Mouse (Mus musculus): ENCODE data around the gene Erich6b.

Erich6b gene

DNA sequence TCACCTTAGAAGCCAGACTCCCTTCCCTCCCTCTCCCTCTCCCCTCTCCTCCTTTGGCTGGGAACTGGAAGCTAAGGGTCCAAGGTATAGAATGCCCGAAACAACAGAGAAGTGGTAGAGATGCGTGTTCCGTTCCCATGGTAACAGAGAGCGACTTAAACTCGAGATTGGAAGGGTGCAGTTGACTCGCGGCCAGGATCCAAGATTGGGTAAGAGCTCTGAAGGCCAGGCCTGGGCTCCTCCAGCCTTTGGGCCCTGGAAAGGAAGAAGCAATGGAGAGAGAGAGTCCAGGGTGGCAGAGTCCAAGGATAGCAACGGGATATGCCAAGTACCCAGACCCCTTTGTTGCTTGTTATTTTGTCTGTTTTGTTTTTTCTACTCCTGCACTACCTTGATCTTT lies at the start of gene Erich6b:
Gene Erich6b (plus strand): TSS at position 180 of the 400 bp plus-strand sequence.
- DNase-seq (ENCODE audit: low spot score in 2 of 2) = no peak

GRCm38 (mm10) chr14:75592978-75593377 lies 49.1 kb upstream of the Erich6b start, which contains the start of gene Spert:
Spert (minus strand) TSS chr14:75593116.
- no peak for DNase-seq (ENCODE audit: low spot score in 2 of 2)

DNA sequence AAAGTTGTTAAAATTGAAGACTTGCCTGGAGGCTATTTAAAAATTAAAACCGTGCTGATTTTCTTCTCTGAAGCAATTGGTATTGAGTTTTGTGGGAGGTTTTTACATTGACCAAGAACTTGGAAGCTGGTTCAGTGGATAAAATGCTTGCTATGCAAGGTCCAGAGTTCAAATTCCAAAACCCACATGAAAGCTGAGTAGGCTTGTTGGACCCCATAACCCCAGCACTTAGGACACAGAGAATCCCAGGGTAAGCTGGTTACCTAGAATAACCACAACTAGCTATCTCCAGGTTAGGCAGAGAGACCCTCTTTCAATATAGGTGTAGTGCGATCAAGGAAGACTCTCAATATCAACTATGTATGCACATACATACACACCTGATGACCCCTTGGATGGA lies 32.9 kb upstream of the Erich6b start:
- no peak for DNase-seq (ENCODE audit: low spot score in 2 of 2)

DNA sequence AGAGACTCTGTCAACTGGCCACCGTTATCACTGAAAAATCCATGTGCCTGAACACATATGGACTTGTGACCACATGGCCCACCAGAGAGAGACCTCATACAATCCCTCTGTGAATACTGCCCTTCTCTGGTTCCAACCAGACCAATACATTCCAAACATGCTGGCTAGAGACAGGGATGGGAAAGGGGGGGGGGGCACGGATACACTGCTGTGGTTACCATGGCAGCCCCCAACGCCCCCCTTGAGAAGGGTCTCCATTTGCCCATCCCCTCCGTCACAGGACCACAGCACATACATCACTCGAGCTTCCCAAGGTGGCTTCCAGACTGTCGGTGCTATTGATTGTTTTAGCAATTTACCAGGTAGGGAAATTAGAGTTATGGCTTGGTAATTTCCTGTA lies 25.7 kb upstream of the Erich6b start:
- no peak for DNase-seq (ENCODE audit: low spot score in 2 of 2)

- no peak for DNase-seq (ENCODE audit: low spot score in 2 of 2)
These were observed 19.1 kb upstream of the Erich6b start for GRCm38 (mm10) chr14:75622984-75623383.

GRCm38 (mm10) chr14:75628870-75629269 lies 13.2 kb upstream of the Erich6b start:
- DNase-seq (ENCODE audit: low spot score in 2 of 2) = no peak

DNA sequence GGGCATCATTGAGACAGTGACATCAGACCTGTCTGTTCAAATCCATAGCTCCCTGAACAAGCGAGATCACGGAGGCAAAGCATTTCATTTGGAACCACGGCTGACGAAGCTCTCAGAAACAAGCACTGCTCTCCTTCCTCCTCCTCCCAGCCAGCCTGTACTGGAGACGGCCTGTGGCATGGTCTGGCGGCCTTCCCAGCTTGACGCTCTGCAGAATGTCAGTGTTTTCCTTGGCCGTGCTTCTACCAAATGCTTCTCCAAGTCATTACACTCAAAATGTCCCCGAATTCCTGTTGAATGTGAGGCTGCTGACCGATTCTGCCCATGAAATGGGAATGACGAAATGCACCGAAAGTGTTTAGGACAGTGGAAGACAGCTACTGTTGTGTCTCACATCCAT lies 6.7 kb upstream of the Erich6b start:
- DNase-seq (ENCODE audit: low spot score in 2 of 2) = peak in 1 of 2 experiments; percentile 18

DNA sequence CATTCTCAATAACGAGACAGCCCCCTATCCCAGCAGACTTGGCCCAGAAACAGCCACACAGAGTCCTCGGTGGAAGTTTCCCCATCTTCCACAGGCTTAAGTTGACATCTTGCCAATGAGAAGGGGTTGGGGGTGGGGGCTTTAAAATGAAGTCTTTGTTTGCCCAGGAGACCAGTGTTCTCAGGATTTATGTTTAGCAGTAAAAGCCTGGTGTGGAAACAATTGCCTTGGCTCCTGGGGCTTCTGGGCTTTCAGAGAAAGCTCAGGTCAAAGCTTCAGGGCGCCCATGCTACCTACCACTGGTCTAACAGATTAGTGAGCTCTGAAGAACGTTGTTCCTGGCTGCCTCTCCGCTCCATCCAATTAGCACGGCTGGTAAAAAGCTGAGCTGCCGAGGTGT lies 6.0 kb upstream of the Erich6b start:
- no peak for DNase-seq (ENCODE audit: low spot score in 2 of 2)

DNA sequence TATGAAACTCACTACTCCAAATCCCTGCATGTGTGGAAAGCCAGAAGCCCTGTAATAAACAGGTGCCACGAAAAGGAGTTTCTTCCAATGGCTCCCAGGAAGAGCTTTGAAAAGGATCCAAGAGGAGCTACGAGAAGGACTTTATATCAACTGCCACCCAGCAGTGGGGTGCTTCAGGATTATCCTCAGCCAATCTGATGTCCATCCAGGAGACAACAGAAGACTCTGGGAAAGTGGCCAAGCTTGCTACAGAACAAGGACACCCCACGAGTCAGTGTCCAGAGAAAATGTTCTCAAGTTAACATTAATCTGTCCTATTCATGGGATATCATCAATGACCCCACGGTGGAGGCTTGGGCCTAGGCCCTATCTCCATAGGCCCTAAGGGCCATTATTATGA lies 4.4 kb upstream of the Erich6b start:
- DNase-seq (ENCODE audit: low spot score in 2 of 2) = no peak

GRCm38 (mm10) chr14:75640846-75641245 lies 1.2 kb upstream of the Erich6b start:
- DNase-seq (ENCODE audit: low spot score in 2 of 2) = no peak

DNA sequence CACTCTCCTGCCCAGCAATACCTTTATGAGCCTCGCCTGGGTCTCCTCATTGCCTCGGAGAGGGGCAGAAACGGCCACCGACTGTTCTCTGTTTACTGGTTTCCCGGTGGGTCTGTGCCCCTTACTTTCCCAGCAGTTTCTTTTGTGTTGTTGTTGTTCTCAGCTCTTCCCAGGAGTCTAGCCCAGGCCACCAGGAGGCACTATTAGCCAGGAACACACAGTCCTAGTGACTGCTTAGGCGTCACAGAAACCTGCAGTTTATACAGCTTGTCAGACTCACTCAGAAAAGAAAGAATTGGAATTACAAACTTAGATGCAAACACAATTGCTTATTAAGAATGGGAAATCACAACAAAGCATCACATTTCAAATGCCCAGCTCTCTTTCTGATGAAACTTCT lies 690 bp upstream of the Erich6b start:
- no peak for DNase-seq (ENCODE audit: low spot score in 2 of 2)

DNA sequence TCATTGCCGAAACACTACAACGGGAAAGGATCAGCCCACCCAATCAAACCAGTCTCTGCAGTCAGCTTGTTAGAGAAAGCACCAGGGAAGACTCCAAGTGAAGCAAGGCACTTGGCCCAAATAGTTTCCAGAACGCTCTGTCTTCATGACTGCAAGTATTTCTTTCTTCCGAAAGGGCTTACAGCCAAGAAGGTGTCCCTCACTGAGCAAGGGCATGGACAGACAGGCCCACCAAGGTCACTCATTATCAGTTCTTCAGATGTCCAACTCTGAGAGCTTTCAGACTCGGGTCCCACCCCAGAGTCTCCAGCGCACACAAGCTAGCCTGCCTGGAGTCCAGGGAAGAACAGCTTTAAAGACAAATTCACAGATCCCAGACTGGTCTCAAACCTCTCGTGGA lies 3.4 kb downstream of the Erich6b start:
- DNase-seq (ENCODE audit: low spot score in 2 of 2) = no peak

- DNase-seq (ENCODE audit: low spot score in 2 of 2) = no peak
These were observed 4.0 kb downstream of the Erich6b start for GRCm38 (mm10) chr14:75646060-75646459.

- no peak for DNase-seq (ENCODE audit: low spot score in 2 of 2)
These were observed 5.1 kb downstream of the Erich6b start for GRCm38 (mm10) chr14:75646968-75647829.

GRCm38 (mm10) chr14:75660936-75661335 lies 18.9 kb downstream of the Erich6b start:
- DNase-seq (ENCODE audit: low spot score in 2 of 2) = no peak

DNA sequence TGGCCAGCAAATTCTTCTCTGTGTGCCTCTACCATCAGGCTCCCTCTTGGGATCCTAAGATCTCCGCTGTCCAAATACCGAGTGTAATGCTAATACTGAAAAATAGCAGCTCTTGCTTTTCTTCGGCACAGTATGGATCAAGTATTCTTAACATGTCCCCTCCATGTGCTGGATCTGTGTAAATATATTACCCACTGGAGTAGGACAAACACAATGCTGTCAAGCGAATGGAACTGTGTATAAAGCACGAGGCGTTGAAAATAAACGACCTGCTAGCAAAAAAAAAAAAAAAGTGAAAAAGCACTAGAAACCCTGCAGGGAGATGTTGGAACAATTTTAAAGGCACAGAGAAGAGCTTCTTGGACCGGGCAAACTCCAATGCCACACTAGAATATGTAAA lies 19.5 kb downstream of the Erich6b start:
- no peak for DNase-seq (ENCODE audit: low spot score in 2 of 2)

DNA sequence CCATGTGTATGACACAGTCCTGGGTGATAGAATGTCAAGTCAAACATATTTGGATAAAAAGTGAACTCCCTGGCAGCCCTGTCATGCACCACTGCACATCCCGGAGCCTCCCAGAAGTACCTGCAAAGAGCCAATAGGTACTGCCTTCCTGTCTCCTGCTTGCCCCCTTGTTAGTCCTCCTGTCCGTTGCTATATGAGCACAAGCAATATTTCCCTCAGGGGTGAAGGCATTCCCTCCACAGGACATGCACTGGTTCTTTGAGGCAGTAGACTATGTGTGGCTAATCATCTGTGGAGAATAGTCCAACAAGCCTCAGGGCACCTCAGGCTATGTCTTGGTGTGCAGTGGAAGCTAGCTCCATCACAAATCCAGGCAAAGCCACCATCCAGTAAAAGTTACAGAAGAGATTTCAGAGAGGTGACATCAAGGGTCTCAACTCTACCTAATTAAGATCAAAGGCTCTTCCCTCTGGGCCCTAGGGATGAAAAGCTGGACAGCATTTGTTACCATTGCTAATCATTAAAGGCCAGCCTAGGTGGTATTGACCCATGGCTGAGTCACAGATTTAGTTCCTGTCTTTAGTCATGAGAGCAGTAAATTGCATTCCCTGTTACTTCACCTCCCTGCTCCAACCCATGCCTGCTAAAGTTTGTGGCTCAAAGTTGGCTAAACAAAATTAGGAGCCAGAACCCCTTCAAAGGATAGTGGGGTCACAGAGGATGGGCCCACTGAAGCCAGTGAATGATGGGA lies 23.5 kb downstream of the Erich6b start:
- no peak for DNase-seq (ENCODE audit: low spot score in 2 of 2)

DNA sequence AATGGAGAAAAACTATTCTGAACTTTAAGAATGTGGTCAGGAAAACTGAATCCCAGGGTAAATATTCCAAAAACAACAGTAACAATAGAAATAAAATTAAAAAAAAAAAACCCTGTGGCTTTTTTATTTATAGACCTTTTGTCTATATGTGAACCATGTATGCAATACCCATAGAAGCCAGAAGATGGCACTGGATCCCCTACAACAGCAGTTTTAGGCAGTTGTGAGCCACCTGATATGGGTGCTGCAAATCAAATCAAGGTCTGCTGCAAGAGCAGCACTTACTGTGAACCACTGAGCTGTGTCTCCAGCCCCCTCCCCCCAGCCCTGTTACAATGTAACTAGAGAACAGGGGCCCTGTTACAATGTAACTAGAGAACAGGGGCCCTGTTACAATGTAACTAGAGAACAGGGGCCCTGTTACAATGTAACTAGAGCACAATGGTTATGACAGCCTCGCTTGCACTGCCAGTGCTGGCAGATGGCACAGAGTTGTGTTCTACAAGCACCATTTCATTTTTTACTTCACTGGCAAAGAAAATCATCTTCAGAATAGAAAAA lies 27.1 kb downstream of the Erich6b start:
- DNase-seq (ENCODE audit: low spot score in 2 of 2) = no peak

DNA sequence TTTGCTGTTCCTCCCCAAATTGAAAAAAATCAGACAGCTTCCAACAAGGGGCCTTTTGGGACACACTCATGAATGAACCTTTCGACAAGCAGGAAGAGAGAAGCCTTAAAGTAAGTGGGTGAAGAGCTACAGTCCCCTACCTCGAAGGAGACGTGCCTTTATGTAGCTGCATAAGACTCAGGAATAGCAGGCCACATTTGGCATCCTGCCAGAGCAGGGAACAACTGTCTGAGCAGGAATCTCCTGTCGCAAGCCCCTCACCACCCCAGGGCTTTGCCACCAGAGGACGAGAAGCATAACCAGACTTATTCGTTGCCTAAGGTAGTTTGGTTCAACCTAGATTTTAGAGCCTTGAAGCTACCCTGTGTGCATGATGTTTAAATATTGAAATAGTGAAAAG lies 34.3 kb downstream of the Erich6b start:
- DNase-seq (ENCODE audit: low spot score in 2 of 2) = no peak

- no peak for DNase-seq (ENCODE audit: low spot score in 2 of 2)
These were observed 48.4 kb downstream of the Erich6b start for GRCm38 (mm10) chr14:75690428-75690827.

- DNase-seq (ENCODE audit: low spot score in 2 of 2) = no peak
These were observed 54.0 kb downstream of the Erich6b start for GRCm38 (mm10) chr14:75696096-75696495.

DNA sequence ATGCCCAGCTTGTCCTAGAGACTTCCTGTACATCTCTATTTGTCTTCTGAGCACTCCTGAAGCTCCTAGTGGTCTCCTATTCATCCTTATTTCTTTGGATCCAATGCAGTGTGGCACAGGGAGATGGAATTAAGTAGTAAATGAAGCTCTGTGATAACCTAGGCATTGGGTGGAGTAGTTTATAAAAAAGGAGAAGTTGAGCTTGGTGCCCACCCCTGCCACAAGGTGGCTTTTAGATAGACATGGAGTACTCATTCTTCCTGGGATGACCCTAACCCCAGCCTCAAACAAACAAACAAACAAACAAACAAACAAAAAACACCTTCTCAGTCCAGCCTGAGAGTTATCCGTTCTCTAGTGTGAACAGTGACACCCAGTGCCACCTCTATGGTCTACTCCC lies 55.9 kb downstream of the Erich6b start:
- DNase-seq (ENCODE audit: low spot score in 2 of 2) = no peak

GRCm38 (mm10) chr14:75706647-75707046 lies 64.6 kb downstream of the Erich6b start:
- DNase-seq (ENCODE audit: low spot score in 2 of 2) = no peak

Measured in heart, adult 9 months (tissue).